Mouse (Mus musculus) limb, embryonic 12.5 days (tissue): ENCODE measurements around the gene Catsper1. TPM values are rescaled to one million over a fixed set of nuclear protein-coding genes. Genes with fewer than 3 reads are reported as not detected.
A peak's percentile ranks its signal among the peaks of the same experiment; 100 is the strongest.
"Not testable (repeated sequence)": the region's sequence is repeated elsewhere in the genome, so short reads cannot be mapped to it uniquely, and the experiment has no call there.

ENCODE experiments used
- ATAC-seq: fragments of 200-750 bp; cut with Nextera tagmentation; 2 replicates; pipeline ENCODE4 v1.8.0; 2017; ENCODE audit warnings: low read depth, moderate TSS enrichment; ENCODE audit not compliant: insufficient number of reproducible peaks, insufficient read depth, low FRiP score, low TSS enrichment
- H3K27ac ChIP-seq: fragments of 300-500 bp; sonication (generic); 2 replicates; pipeline ENCODE4 v1.5.1; 2016; ENCODE audit warnings: mild to moderate bottlenecking, moderate library complexity
- H3K27me3 ChIP-seq: fragments of 300-500 bp; sonication (generic); 2 replicates; pipeline ENCODE4 v1.6.1; 2016; ENCODE audit warnings: mild to moderate bottlenecking, moderate library complexity
- H3K36me3 ChIP-seq: fragments of 300-500 bp; sonication (generic); 2 replicates; pipeline ENCODE4 v1.6.1; 2016; ENCODE audit warnings: mild to moderate bottlenecking, moderate library complexity
- H3K4me1 ChIP-seq: fragments of 300-500 bp; sonication (generic); replicated peaks from 2 replicates; pipeline ENCODE4 v1.6.1; 2016
- H3K4me2 ChIP-seq: fragments of 300-500 bp; sonication (generic); 2 replicates; pipeline ENCODE4 v1.6.1; 2016; ENCODE audit warnings: mild to moderate bottlenecking, moderate library complexity
- H3K4me3 ChIP-seq: fragments of 300-500 bp; sonication (generic); replicated peaks from 2 replicates; pipeline ENCODE4 v1.5.1; 2016; ENCODE audit warnings: mild to moderate bottlenecking
- H3K9ac ChIP-seq: fragments of 300-500 bp; sonication (generic); replicated peaks from 2 replicates; pipeline ENCODE4 v1.6.1; 2016; ENCODE audit warnings: mild to moderate bottlenecking, moderate library complexity
- H3K9me3 ChIP-seq: fragments of 300-500 bp; sonication (generic); 2 replicates; pipeline ENCODE4 v1.6.1; 2016; ENCODE audit warnings: mild to moderate bottlenecking, moderate library complexity
- WGBS: fragments of 180-500 bp; shearing (Covaris S2); methylation state at CpG from one replicate; pipeline ENCODE4 v1.1.7; 2016; 5-methylcytosine and 5-hydroxymethylcytosine counted together
- polyA plus RNA-seq: library from polyadenylated mRNA; unstranded; fragments of >200 nt; fragmentation: Nextera tagmentation; extraction: Ambion mirVana; gene quantifications from 2 replicates; pipeline ENCODE4 v1.2.1, GENCODE M21; 2016

Gene Catsper1
- polyA plus RNA-seq, 1 experiment from 2014 or later = not detected

DNA sequence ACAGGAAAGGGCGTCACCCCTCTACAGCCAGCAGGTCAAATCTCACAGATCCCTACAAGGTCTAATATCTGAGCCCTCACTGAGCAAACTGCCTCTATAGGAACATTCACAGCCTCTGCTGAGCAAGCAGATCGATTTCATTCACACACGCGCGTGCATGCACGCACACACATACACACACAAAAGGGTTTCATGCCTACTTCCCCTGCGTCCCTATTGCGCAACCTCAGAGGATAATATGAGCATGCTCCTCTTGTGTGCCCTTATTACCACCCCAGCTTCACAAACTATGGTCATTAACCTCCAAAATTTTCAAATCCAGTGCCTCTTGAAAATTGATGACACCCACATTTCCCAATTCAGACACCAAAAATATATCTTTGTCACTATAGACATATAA lies 22.4 kb upstream of the Catsper1 start:
- Histone ChIP-seq H3K4me3 (no peak overlapping the region), H3K9ac (no peak overlapping the region), H3K36me3 (no peaks in the 10 kb centered on the region), H3K27ac (no peak overlapping the region), H3K4me2 (no peak overlapping the region), H3K4me1 (no peaks in the 10 kb centered on the region), H3K9me3 (peaks cover 13% of the 10 kb centered on the region; the same call in 1 of the 2 replicates), H3K27me3 (peaks cover under 1% of the 10 kb centered on the region; the same call in 1 of the 2 replicates)
- WGBS = 90% methylated on average over 8 of the region's 8 CpGs
- ATAC-seq = no peak

DNA sequence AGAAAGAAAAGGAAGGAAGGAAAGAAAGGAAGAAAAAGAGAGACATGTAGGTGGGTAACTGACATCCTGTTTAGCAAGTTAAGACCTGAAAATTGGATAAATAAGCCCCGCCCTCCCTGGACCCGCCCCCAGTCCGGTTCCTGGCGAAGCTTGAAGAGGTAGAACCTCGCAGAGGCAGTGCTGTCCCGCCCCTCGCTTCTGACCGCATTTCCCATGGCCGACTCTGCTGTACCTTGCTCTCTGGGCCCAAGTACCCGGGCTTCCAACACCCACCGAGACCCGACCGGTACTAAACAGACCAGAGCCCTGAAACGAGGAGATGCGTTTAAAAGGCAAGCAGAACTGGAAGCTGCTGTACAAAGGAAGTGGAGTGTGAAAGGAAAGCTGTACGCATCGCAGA lies 11.7 kb upstream of the Catsper1 start:
- H3K9ac ChIP-seq = no peak overlapping the region
- H3K4me2 ChIP-seq = no peak overlapping the region
- no peak overlapping the region for H3K4me3 ChIP-seq
- no peaks in the 10 kb centered on the region for H3K9me3 ChIP-seq
- no peak for ATAC-seq
- H3K27ac ChIP-seq = no peak overlapping the region
- no peaks in the 10 kb centered on the region for H3K36me3 ChIP-seq
- WGBS = 62% methylated on average over 17 of the region's 17 CpGs
- no peaks in the 10 kb centered on the region for H3K27me3 ChIP-seq
- H3K4me1 ChIP-seq = no peaks in the 10 kb centered on the region

DNA sequence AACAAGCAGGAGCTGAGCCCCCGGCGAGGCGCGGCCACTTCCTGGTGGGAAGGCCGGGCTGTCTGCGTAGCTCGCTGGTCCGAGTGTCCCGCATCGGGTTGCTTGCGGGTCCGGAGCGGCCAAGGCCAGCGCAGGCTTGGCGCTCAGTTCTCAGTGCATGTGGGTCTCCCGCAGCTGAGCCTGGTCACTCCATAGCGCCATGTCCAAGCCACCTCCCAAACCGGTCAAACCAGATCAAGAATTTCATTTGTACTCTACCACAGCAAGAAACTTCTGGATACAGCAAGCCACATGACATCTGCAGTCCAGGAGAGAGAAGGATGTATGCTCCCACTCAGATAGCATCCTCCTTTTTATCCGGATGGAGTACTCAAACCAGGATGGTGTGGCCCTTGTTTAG lies 7.6 kb upstream of the Catsper1 start:
- Histone ChIP-seq H3K4me3 (no peak overlapping the region), H3K27ac (no peak overlapping the region), H3K4me2 (no peak overlapping the region), H3K36me3 (no peaks in the 10 kb centered on the region), H3K27me3 (no peaks in the 10 kb centered on the region), H3K9ac (no peak overlapping the region), H3K9me3 (no peaks in the 10 kb centered on the region), H3K4me1 (no peaks in the 10 kb centered on the region)
- no peak for ATAC-seq
- WGBS = 76% methylated on average over 19 of the region's 19 CpGs

DNA sequence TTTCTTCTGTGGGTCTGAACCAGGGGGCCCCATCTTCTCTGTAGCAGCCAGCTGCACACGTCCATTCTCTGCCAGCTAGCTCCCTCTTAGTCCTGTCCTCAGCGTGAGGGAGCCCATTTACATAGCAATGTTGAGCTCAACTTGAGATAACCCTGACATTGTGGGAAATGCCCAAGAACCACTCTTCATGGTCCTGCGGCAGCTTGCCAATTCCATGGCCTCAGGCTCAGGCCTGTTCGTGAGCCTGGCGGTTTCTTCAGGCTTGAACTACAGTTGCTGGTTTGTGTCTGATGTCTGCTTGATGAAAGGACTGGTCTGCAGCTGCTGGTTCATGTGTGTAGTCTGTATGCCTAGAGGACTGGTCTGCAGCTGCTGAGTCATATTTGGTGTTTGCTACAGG lies 800 bp upstream of the Catsper1 start:
- H3K4me2 ChIP-seq = no peak overlapping the region
- H3K9ac ChIP-seq = no peak overlapping the region
- no peaks in the 10 kb centered on the region for H3K4me1 ChIP-seq
- H3K36me3 ChIP-seq = no peaks in the 10 kb centered on the region
- H3K27me3 ChIP-seq = no peaks in the 10 kb centered on the region
- no peaks in the 10 kb centered on the region for H3K9me3 ChIP-seq
- ATAC-seq = no peak
- 76% methylated on average over 5 of the region's 5 CpGs for WGBS
- H3K4me3 ChIP-seq = no peak overlapping the region
- H3K27ac ChIP-seq = no peak overlapping the region

DNA sequence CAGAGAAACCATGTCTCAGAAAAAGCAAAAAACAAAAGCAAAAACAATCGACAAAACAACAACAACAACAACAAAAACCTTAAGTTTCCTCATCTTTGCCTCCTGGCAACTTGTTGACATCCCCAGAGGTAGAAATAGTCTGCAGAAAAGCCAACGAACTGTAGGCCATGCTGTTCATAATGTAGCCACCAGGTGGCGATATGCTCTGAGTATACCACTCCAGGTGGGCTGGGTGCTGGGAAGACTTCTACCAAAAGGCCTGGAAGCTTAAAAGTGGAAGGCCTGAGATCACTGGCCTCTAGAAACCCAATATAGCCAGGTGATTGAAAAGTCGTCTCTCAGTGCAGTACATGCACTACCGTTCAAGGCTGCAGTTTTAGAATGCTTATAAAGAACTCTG lies 2.4 kb downstream of the Catsper1 start:
- Histone ChIP-seq H3K27ac (no peak overlapping the region), H3K4me1 (no peaks in the 10 kb centered on the region), H3K4me2 (no peak overlapping the region), H3K27me3 (no peaks in the 10 kb centered on the region), H3K9ac (no peak overlapping the region), H3K9me3 (no peaks in the 10 kb centered on the region), H3K4me3 (no peak overlapping the region), H3K36me3 (no peaks in the 10 kb centered on the region)
- no peak for ATAC-seq
- WGBS = 19% methylated on average over 5 of the region's 5 CpGs

DNA sequence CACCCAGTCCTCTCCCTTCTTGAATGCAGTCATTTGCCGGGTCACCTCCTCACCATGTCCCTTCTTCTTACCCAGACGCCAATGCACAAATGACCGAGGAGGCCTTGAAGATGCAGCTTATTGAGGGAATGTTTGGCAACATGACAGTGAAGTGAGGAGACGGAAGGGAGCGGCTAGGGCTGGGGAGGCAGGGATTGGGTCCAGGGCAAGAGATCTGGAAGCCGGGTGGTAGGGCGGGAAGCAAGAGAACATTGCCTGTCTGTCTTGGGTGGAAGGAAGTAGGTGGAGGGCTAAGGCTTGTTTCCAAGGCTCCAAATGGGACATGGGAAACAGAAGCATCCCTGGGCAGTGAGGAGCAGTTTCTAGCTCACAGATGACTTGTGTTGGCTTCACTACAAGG lies 5.8 kb downstream of the Catsper1 start:
- H3K4me1 ChIP-seq = no peaks in the 10 kb centered on the region
- H3K4me2 ChIP-seq = no peak overlapping the region
- H3K9ac ChIP-seq = no peak overlapping the region
- no peak overlapping the region for H3K4me3 ChIP-seq
- H3K9me3 ChIP-seq = no peaks in the 10 kb centered on the region
- WGBS = 87% methylated on average over 7 of the region's 7 CpGs
- no peak overlapping the region for H3K27ac ChIP-seq
- no peak for ATAC-seq
- no peaks in the 10 kb centered on the region for H3K36me3 ChIP-seq
- no peaks in the 10 kb centered on the region for H3K27me3 ChIP-seq

DNA sequence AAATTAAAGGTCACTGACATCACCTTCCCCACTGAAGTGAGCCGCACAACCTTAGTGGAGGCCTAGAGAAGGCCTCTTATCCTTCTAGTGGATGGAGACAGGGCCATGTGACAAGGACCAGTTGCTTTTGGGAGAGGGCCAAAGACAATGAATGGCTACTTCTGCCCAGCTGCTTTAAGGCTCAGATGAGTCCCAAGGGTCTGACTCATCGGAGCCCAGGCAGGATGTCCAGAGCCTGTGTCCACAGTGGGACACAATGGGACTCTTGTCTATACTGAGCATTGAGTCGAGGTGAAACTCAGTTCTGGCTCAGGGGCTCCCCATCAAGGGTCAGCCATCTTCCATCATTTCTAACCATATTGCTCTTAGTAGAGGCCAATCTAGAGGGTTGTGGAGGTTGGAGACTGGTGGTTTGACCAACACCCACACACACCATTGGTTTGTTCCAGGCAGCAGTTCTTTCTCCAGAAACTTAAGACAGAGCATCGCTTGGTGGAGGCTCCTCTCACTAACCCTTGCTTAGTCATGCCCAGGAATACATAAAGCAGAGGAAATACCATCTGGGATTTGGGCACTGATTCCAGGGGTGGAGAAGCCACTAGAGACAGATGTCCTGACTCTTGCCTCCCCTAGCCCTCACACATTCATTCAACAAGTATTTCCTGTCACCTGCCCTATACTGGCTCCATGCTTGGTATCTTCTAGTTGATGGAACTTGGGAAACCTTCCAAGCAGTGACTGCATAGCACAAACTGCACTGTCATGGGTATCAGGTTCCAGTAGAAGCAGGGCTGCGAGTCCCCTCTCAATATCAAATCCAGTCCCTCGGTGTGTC lies 10.0 kb downstream of the Catsper1 start:
- Histone ChIP-seq H3K27ac (no peak overlapping the region), H3K4me3 (no peak overlapping the region), H3K9me3 (no peaks in the 10 kb centered on the region), H3K4me2 (no peak overlapping the region), H3K36me3 (no peaks in the 10 kb centered on the region), H3K27me3 (peaks cover 28% of the 10 kb centered on the region), H3K9ac (no peak overlapping the region), H3K4me1 (peaks cover 6% of the 10 kb centered on the region; the same call in 1 of the 2 replicates)
- ATAC-seq = no peak
- WGBS = 78% methylated on average over 6 of the region's 6 CpGs

DNA sequence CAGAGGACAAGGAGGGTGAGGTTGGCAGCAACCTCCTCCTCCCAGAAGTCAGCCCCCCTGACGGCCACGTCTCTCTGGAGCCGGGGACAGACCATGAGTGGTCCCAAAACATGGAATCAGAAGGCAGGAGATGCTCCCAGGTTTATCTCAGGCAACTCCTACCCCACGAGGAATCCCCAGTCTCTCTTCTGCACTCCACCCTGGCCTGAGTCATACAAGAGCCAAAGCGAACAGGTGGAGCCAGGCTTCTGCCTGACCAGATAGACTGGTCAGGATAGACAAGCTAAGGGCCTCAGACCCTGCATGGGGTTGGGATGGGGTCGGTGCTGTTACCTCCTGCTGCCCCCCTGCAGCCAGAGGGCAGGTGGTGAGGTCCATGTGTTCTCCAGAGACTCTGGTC lies 12.5 kb downstream of the Catsper1 start:
- Histone ChIP-seq H3K9ac (no peak overlapping the region; the same call in 1 of the 2 replicates), H3K4me3 (no peak overlapping the region), H3K9me3 (no peaks in the 10 kb centered on the region), H3K4me2 (no peak overlapping the region), H3K27me3 (peaks cover 31% of the 10 kb centered on the region), H3K4me1 (peaks cover 6% of the 10 kb centered on the region; the same call in 1 of the 2 replicates), H3K36me3 (no peaks in the 10 kb centered on the region), H3K27ac (no peak overlapping the region)
- ATAC-seq = peak; percentile 41; the same call in 1 of the 2 replicates
- 79% methylated on average over 6 of the region's 6 CpGs for WGBS

DNA sequence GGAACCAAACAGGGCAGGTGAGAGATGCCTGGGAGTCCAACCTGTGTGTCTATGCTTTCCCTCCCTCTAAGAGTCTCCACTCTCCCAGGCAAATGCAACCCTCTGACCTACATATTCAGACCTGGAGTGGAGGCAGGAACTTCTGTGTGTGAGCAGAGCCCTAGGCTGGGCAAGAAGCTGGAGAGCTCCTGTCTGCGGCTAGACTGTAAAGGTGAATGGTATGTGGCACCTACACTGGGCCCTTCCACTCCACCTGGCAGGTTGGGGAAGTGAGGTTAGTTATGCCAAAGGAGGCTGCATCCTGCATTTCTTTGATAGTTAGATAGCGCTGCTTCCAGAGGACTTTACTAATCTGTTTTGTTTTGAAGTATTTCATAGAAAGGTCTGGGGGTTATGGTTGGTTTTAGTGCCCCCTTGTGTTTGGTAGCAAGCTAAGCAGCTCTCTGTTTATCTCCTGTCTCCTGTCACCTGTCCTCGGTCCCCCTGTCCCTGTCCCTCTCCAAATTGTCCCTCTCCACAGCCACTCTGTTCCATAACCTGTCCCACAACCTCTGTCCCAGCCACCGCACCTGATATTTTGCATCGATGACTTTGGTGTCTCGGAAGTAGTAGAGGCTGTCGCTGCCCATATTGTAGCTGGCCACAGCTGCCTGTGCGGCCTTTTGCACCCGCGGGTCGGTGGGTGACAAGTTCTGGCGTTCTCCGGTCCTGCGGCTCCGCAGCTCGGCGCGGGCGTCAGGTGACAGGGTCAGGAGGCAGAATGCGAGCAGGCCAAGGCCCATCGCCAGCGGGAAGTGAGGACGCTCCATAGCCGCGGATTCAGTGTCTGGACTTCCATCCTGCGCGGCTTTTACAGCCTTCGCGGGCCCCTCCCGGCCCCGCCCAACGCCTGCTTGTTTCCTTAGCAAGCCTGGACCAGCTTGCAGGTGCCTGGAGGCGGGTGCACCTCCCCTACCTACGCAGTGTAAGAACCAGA lies 13.3 kb downstream of the Catsper1 start:
- Histone ChIP-seq H3K27me3 (peaks cover 31% of the 10 kb centered on the region), H3K27ac (no peak overlapping the region), H3K4me2 (peak overlapping the region; percentile 72), H3K9me3 (no peaks in the 10 kb centered on the region), H3K9ac (peak overlapping the region; percentile 58), H3K4me3 (peak overlapping the region; percentile 42), H3K4me1 (peaks cover 6% of the 10 kb centered on the region; the same call in 1 of the 2 replicates), H3K36me3 (no peaks in the 10 kb centered on the region)
- 5% methylated on average over 34 of the region's 34 CpGs for WGBS
- ATAC-seq = no peak

DNA sequence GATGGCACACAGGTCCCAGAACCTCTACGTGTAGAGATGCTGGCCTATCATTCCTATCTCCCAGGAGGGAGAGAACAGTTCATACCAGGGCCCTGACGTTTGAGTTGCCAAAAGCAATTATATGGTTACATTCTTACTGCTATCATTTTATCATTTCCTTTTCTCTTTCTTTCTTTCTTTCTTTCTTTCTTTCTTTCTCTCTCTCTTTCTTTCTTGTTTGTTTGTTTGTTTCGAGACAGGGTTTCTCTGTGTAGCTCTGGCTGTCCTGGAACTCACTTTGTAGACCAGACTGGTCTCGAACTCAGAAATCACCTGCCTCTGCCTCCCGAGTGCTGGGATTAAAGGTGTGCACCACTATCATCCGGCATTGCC lies 13.9 kb downstream of the Catsper1 start, which contains the start of gene Cst6:
Gene Cst6, minus strand, starts transcription at position 73 of the 372 bp plus-strand sequence.
- Histone ChIP-seq H3K4me2 (peak within 1 kb of the TSS; percentile 72), H3K27me3 (peaks cover 31% of the 10 kb centered on the region), H3K9ac (peak within 1 kb of the TSS; percentile 58), H3K4me3 (peak within 1 kb of the TSS; percentile 42)
- not testable (repeated sequence) for H3K36me3 ChIP-seq, H3K27ac ChIP-seq, H3K9me3 ChIP-seq, H3K4me1 ChIP-seq, ATAC-seq
- 58% methylated on average over 6 of the region's 6 CpGs for WGBS

DNA sequence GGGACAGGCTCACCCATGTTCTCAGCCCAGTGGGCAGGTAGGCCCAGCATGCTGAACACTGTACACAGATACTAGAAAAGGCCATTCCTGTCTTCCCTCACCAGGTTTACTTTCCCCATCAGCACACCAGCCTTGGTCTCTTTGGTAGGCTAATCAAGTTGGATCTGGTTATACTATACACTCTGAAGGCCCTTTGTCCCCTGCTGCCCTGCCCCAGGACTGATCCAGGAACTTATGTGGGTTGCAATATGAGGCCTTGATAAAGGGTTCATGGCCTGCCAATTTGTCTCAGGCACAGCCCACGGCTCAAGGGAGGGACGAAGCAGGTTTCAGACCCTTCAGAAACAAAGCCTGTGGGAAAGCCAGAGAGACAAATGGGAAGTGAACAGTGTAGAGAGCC lies 18.1 kb downstream of the Catsper1 start:
- 89% methylated on average over 2 of the region's 2 CpGs for WGBS
- Histone ChIP-seq H3K36me3 (no peaks in the 10 kb centered on the region), H3K9ac (no peak overlapping the region), H3K9me3 (no peaks in the 10 kb centered on the region), H3K4me2 (no peak overlapping the region), H3K4me3 (no peak overlapping the region), H3K4me1 (peaks cover 6% of the 10 kb centered on the region; the same call in 1 of the 2 replicates), H3K27ac (no peak overlapping the region), H3K27me3 (peaks cover 19% of the 10 kb centered on the region)
- no peak for ATAC-seq
